Mouse (Mus musculus) heart, embryonic 16.5 days (tissue): ENCODE results near the gene Tmem246. TPM values are rescaled to one million over a fixed set of nuclear protein-coding genes. Genes with fewer than 3 reads are reported as not detected.
"Not testable (repeated sequence)": the region's sequence is repeated elsewhere in the genome, so short reads cannot be mapped to it uniquely, and the experiment has no call there.

ENCODE experiments used
- ATAC-seq: fragments of 200-750 bp; cut with Nextera tagmentation; replicated peaks from 2 replicates; pipeline ENCODE4 v1.8.0; 2017; ENCODE audit warnings: moderate number of reproducible peaks; ENCODE audit not compliant: insufficient read depth, low FRiP score; ENCODE audit errors: extremely low read depth
- H3K27ac ChIP-seq: fragments of 300-500 bp; sonication (generic); 2 replicates; pipeline ENCODE4 v1.5.1; 2014; ENCODE audit warnings: mild to moderate bottlenecking, low read length, control low read depth, moderate library complexity
- H3K27me3 ChIP-seq: fragments of 300-500 bp; sonication (generic); 2 replicates; pipeline ENCODE4 v1.6.1; 2014; ENCODE audit warnings: low read length, mixed read lengths; ENCODE audit not compliant: control insufficient read depth, insufficient read depth
- H3K36me3 ChIP-seq: fragments of 300-500 bp; sonication (generic); 2 replicates; pipeline ENCODE4 v1.6.1; 2014; ENCODE audit not compliant: control insufficient read depth, insufficient read depth
- H3K4me1 ChIP-seq: fragments of 300-500 bp; sonication (generic); 2 replicates; pipeline ENCODE4 v1.6.1; 2014; ENCODE audit warnings: low read length, mixed read lengths; ENCODE audit not compliant: control insufficient read depth, insufficient read depth
- H3K4me2 ChIP-seq: fragments of 300-500 bp; sonication (generic); 2 replicates; pipeline ENCODE4 v1.6.1; 2014; ENCODE audit warnings: low read depth, mild to moderate bottlenecking, control low read depth, low read length
- H3K4me3 ChIP-seq: fragments of 300-500 bp; sonication (generic); 2 replicates; pipeline ENCODE4 v1.5.1; 2014; ENCODE audit warnings: mild to moderate bottlenecking, control low read depth, low read length
- H3K9ac ChIP-seq: fragments of 300-500 bp; sonication (generic); 2 replicates; pipeline ENCODE4 v1.6.1; 2014; ENCODE audit warnings: low read length, control low read depth
- H3K9me3 ChIP-seq: fragments of 300-500 bp; sonication (generic); replicated peaks from 2 replicates; pipeline ENCODE4 v1.6.1; 2016; ENCODE audit warnings: low read length; ENCODE audit not compliant: control insufficient read depth
- WGBS: fragments of 180-500 bp; shearing (Covaris S2); extraction: QIAGEN DNeasy Blood & Tissue Kit; methylation state at CpG from one replicate; pipeline ENCODE4 v1.1.7; 2014; 5-methylcytosine and 5-hydroxymethylcytosine counted together
- polyA plus RNA-seq: library from polyadenylated mRNA; unstranded; fragments of >200 nt; fragmentation: Nextera tagmentation; extraction: Ambion mirVana; gene quantifications from 2 replicates; pipeline ENCODE4 v1.2.1, GENCODE M21; 2015

The Tmem246 gene
- polyA plus RNA-seq, 1 experiment from 2014 or later, result 53.8 TPM

DNA sequence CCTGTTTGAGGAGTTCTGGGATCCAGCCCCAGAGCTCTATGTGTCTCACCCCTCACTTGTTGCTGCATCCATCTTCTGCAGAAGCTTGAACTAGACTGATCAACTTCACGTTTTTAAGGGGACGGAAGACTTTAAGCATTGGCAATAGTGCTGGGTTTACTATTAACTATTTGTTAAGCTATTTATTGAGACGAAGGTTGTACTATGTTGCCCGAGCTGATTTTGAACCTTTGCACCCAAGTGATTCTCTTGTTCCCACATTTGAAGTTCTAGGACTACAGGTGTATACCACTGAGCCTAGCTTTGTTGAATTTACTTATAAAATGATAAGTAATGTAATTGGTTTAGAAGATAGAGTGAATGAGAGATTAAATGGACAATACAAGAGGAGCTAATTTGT is 26.2 kb upstream of the Tmem246 start:
- no peak for ATAC-seq
- Histone ChIP-seq H3K4me1 (no peaks in the 10 kb centered on the region), H3K4me2 (no peak overlapping the region), H3K9ac (no peak overlapping the region), H3K27ac (no peak overlapping the region), H3K9me3 (no peaks in the 10 kb centered on the region), H3K27me3 (no peaks in the 10 kb centered on the region), H3K4me3 (no peak overlapping the region), H3K36me3 (no peaks in the 10 kb centered on the region)
- 79% methylated on average over 4 of the region's 4 CpGs for WGBS

GRCm38 (mm10) chr4:49622272-49622671 is 24.6 kb upstream of the Tmem246 start:
- WGBS, result 75% methylated on average over 2 of the region's 2 CpGs
- H3K27ac ChIP-seq, result no peak overlapping the region
- no peak for ATAC-seq
- no peaks in the 10 kb centered on the region for H3K36me3 ChIP-seq
- no peaks in the 10 kb centered on the region for H3K9me3 ChIP-seq
- H3K4me2 ChIP-seq, result no peak overlapping the region
- H3K4me3 ChIP-seq, result no peak overlapping the region
- H3K27me3 ChIP-seq, result no peaks in the 10 kb centered on the region
- H3K9ac ChIP-seq, result no peak overlapping the region
- no peaks in the 10 kb centered on the region for H3K4me1 ChIP-seq

DNA sequence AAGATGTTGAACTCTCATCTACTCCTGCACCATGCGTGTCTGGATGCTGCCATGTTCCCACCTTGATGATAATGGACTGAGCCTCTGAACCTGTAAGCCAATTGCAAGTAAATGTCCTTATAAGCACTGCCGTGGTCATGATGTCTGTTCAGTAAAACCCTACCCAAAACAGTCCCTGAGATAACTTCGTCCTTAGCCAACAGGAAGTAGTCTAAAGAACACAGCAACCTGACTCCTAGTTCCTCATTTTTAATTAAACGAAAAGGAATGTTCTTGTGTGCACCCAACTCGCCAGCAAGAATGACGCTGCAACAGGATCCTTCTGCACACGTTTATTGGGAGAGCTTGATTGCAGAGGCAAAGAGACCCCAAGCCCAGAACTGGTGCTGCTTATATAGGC is 22.2 kb upstream of the Tmem246 start:
- 85% methylated on average over 7 of the region's 7 CpGs for WGBS

GRCm38 (mm10) chr4:49616924-49617323 is 19.2 kb upstream of the Tmem246 start:
- no peaks in the 10 kb centered on the region for H3K4me1 ChIP-seq
- no peak overlapping the region for H3K4me3 ChIP-seq
- H3K4me2 ChIP-seq, result no peak overlapping the region
- no peak overlapping the region for H3K27ac ChIP-seq
- H3K9ac ChIP-seq, result no peak overlapping the region
- no peaks in the 10 kb centered on the region for H3K36me3 ChIP-seq
- no peaks in the 10 kb centered on the region for H3K27me3 ChIP-seq
- ATAC-seq, result no peak
- 80% methylated on average over 10 of the region's 10 CpGs for WGBS
- no peaks in the 10 kb centered on the region for H3K9me3 ChIP-seq

More for the DNA sequence above, 22.2 kb upstream of the Tmem246 start:
- not testable (repeated sequence) for ATAC-seq, H3K9ac ChIP-seq, H3K27me3 ChIP-seq, H3K4me3 ChIP-seq, H3K4me2 ChIP-seq, H3K27ac ChIP-seq, H3K4me1 ChIP-seq, H3K36me3 ChIP-seq, H3K9me3 ChIP-seq

DNA sequence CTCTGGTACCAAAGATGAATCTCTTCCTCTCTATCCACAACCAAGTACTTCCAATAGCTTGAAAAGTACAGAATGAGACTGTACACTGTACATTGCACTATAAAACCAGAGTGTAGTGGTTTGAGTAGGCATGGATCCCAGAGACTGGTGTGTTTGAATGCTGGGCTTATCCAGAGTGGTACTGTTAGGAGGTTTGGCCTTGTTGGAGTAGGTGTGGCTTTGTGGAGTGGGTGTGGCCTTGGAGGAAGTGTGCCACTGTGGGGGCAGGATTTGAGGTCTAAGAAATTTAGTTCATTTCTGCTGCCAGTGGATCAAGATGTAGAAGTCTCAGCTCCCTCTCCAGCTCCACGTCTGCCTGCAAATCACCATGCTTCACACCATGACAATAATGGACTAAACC is 7.8 kb upstream of the Tmem246 start:
- Histone ChIP-seq H3K4me2 (no peak overlapping the region), H3K4me3 (no peak overlapping the region), H3K9ac (no peak overlapping the region), H3K4me1 (no peaks in the 10 kb centered on the region), H3K27me3 (no peaks in the 10 kb centered on the region), H3K27ac (no peak overlapping the region), H3K36me3 (no peaks in the 10 kb centered on the region), H3K9me3 (no peaks in the 10 kb centered on the region)
- WGBS, result 69% methylated on average over 1 of the region's 1 CpGs
- ATAC-seq, result no peak

GRCm38 (mm10) chr4:49604616-49605015 is 6.9 kb upstream of the Tmem246 start:
- Histone ChIP-seq H3K27ac (no peak overlapping the region), H3K27me3 (no peaks in the 10 kb centered on the region), H3K4me3 (no peak overlapping the region), H3K9ac (no peak overlapping the region), H3K9me3 (no peaks in the 10 kb centered on the region), H3K4me1 (no peaks in the 10 kb centered on the region), H3K36me3 (no peaks in the 10 kb centered on the region), H3K4me2 (no peak overlapping the region)
- WGBS, result 81% methylated on average over 5 of the region's 5 CpGs
- no peak for ATAC-seq

GRCm38 (mm10) chr4:49604016-49604546 is 6.4 kb upstream of the Tmem246 start:
- Histone ChIP-seq H3K4me3 (no peak overlapping the region), H3K36me3 (no peaks in the 10 kb centered on the region), H3K9ac (no peak overlapping the region), H3K4me2 (no peak overlapping the region), H3K4me1 (no peaks in the 10 kb centered on the region), H3K27me3 (no peaks in the 10 kb centered on the region), H3K27ac (no peak overlapping the region), H3K9me3 (no peaks in the 10 kb centered on the region)
- no peak for ATAC-seq
- WGBS, result 50% methylated on average over 1 of the region's 1 CpGs

DNA sequence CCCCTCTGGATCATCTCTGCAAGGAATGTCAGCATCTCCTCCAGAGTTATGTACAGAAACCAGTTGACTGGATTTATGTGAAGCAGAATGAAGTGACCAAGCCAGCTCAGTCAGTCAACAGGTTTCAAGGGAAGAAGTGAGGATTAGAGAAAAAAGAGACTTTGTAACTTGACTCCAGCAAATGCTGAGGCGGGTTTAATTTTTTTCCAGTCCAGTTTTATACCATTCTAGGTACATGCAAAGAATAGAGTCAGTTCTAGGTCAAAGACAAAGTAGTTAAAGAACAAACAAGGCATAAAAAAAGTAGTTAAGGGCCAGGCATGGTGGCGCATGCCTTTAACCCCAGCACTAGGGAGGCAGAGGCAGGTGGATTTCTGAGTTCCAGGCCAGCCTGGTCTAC is 5.5 kb upstream of the Tmem246 start:
- WGBS, result 80% methylated on average over 2 of the region's 2 CpGs

DNA sequence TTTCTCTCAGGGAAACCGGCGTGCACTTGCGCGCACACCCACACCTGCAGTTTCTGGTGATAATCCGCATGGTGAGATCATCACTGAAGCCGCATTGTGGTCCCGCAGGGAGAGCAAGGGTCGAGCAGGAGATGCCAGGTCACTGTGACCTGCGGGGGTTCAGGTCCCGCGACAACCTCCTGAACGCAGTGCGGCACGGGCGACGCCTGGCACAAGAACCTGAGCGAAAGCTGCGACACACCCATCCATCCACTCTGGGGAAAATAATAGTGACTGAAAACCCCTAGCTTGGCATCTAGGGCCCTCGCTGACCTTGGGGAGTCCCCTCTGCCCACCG is 862 bp downstream of the Tmem246 start:
- H3K4me3 ChIP-seq, result peak overlapping the region; percentile 91
- ATAC-seq, result no peak; the same call in 1 of the 2 replicates
- no peaks in the 10 kb centered on the region for H3K36me3 ChIP-seq
- 0 out of 2 replicates have a peak, but pooled peaks cover 2% of the 10 kb centered on the region for H3K4me1 ChIP-seq
- whole genome bisulfite sequencing, result under 1% methylated on average over 20 of the region's 20 CpGs
- H3K27ac ChIP-seq, result peak overlapping the region; percentile 96
- H3K4me2 ChIP-seq, result peak overlapping the region; percentile 73
- peak overlapping the region; percentile 94 for H3K9ac ChIP-seq
- H3K9me3 ChIP-seq, result no peaks in the 10 kb centered on the region
- H3K27me3 ChIP-seq, result no peaks in the 10 kb centered on the region

More for the DNA sequence above, 5.5 kb upstream of the Tmem246 start:
- Histone ChIP-seq H3K9me3 (no peaks in the 10 kb centered on the region), H3K27ac (no peak overlapping the region), H3K4me3 (no peak overlapping the region), H3K36me3 (no peaks in the 10 kb centered on the region), H3K4me2 (no peak overlapping the region), H3K27me3 (no peaks in the 10 kb centered on the region), H3K9ac (no peak overlapping the region), H3K4me1 (no peaks in the 10 kb centered on the region)
- ATAC-seq, result no peak
